Mouse (Mus musculus): ENCODE measurements around the gene Slc34a3.

Slc34a3 gene

GRCm38 (mm10) chr2:25193330-25193770 lies 40.8 kb downstream of the Slc34a3 start:
- peak; percentile 72 for DNase-seq (ENCODE audit: low spot score)

DNA sequence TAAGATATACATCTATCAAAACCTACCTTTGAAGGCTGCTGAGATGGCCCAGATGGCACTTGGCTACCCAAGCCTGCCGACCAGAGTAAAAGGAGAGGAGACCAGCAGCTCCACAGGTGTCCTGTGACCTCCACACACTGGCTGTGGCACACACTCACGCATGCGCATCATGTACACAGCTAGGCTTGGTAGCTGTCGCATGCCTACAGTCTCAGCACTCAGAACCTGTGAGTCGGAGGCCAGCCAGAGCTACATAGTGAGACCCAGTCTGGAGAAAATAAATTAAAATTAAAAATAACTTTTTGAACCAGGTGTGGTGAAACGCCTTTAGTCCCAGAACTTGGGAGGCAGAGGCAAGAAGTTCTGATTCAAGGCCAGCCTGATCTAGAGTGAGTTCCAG lies 46.3 kb downstream of the Slc34a3 start:
- no peak for DNase-seq (ENCODE audit: low spot score)

DNA sequence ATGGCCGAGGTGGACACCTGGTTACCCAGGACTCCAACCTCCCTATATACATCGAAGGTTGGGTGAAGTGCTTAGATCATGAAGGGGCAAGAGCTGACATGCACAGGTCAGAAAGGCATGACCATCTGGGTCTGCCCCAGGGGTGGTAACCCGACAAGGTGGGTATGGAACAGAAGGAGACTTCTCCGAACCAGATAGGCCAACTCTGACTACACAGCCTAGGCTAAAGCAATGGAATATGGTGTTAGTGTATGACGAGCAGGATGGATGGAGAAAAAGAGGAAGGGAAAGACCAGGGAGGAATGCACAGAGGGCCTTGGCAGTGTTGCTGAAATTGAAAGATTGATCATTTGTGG lies 47.6 kb downstream of the Slc34a3 start:
- DNase-seq (ENCODE audit: low spot score) = no peak

DNA sequence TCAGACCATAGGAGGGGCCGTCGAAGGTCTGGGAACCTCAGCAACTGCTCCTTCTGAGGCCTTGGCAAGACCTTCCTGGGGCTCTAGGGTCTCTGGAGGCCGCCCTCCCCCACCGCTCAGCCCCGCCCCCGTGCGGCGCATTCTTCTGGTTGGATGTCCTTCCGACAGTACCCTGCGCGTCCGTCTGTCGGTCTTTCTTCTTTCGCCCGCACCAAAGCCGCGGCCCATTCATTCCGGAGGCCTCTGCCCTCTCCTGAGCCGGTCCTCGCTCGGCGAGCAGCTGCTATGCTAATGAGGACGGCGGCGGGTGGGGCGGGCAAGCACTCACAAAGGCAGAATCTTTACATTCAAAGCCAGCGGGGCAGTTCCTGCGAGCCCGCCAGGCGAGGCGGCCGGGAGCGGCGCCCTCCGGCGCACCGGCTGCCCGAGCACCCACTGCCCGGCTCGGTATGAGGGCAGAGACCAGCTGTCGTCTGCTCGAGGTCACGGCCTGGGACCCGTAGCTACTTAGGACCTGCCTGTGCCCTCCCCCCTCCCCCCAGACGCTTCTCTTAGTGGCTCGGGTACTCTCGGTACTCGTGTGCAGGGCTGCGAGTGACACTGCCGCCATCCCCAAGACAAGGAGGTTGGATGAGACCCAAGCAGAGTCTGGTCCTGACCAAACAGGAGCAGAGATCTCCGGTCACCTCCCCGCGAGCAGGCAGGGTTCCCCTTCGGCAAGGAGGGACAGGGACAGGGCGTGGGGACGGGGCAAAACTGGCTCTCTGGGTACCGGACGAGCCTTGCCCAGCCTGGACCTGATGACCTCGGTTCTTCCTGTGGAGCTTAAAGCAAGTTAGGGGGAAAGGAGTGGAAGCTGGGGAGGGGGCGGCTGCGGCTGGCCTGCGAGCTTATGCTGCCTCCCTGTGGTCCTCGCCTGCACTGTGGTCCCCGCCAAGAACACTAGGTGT lies 48.3 kb downstream of the Slc34a3 start:
- DNase-seq (ENCODE audit: low spot score) = no peak

GRCm38 (mm10) chr2:25184496-25184895 lies 49.7 kb downstream of the Slc34a3 start:
- no peak for DNase-seq (ENCODE audit: low spot score)

GRCm38 (mm10) chr2:25183336-25183735 lies 50.8 kb downstream of the Slc34a3 start:
- no peak for DNase-seq (ENCODE audit: low spot score)

- no peak for DNase-seq (ENCODE audit: low spot score)
Observed at GRCm38 (mm10) chr2:25182664-25183063, 51.5 kb downstream of the Slc34a3 start.

DNA sequence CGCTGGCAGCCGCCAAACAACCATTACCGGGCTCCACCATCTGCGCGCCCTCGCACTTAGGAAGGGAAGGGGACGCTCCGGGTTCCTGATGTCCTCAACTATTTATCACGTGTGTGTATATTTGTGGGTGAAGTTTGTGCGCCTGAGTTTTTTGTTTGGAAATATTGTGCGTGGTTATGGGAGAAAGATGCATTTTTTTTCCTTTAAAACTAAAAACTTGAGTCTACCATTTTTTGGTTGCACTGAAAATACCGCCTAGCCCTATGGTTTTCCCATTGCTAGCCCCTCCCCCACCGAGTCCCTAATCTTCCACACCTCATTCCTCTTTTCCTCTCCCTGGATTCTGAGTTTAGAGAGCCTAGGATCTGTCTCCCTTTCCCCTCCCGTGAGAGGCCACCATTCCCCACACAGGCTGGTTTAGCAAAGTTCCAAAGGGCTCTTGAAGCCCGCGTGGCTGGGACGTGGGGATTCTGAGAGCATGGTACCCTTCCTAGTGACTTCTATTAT lies 52.2 kb downstream of the Slc34a3 start:
- DNase-seq (ENCODE audit: low spot score) = no peak

GRCm38 (mm10) chr2:25180973-25181890 lies 52.9 kb downstream of the Slc34a3 start:
- DNase-seq (ENCODE audit: low spot score) = no peak

- DNase-seq (ENCODE audit: low spot score) = peak; percentile 91
Observed at GRCm38 (mm10) chr2:25180478-25180903, 53.7 kb downstream of the Slc34a3 start, which contains the start of gene Nrarp. Nrarp (plus strand) TSS chr2:25180758.

GRCm38 (mm10) chr2:25179566-25180217 lies 54.5 kb downstream of the Slc34a3 start:
- no peak for DNase-seq (ENCODE audit: low spot score)
